Mouse (Mus musculus): ENCODE data around the gene Chd9. TPM values are rescaled to one million over a fixed set of nuclear protein-coding genes. Genes with fewer than 3 reads are reported as not detected.

Chd9 gene
- polyA plus RNA-seq, 1 experiment from 2014 or later: 101 TPM

GRCm38 (mm10) chr8:90938352-90938930 lies 110.3 kb downstream of the Chd9 start:
- no peaks in the 10 kb centered on the region for H3K27me3 ChIP-seq (replicated peaks; ENCODE audit: control insufficient read depth, insufficient read depth, low read length)
- H3K9ac ChIP-seq (ENCODE audit: low read depth, low read length): no peak overlapping the region
- H3K27ac ChIP-seq (ENCODE audit: low read depth, low read length): no peak overlapping the region
- WGBS: 75% methylated on average over 4 of the region's 4 CpGs
- 0 out of 2 replicates have a peak, but pooled peaks cover 2% of the 10 kb centered on the region for H3K36me3 ChIP-seq (ENCODE audit: control insufficient read depth, insufficient read depth, low read length)
- no peak overlapping the region for H3K4me3 ChIP-seq (ENCODE audit: low read length)
- H3K4me1 ChIP-seq (ENCODE audit: control insufficient read depth, insufficient read depth, low read depth, low read length): no peaks in the 10 kb centered on the region
- no peak overlapping the region for H3K4me2 ChIP-seq (ENCODE audit: low read length)
- ATAC-seq: no peak
- no peaks in the 10 kb centered on the region for H3K9me3 ChIP-seq (ENCODE audit: control insufficient read depth, low read length)

- Histone ChIP-seq H3K9ac (ENCODE audit: low read depth, low read length) (no peak overlapping the region), H3K4me2 (ENCODE audit: low read length) (no peak overlapping the region), H3K27me3 (replicated peaks; ENCODE audit: control insufficient read depth, insufficient read depth, low read length) (no peaks in the 10 kb centered on the region), H3K27ac (ENCODE audit: low read depth, low read length) (no peak overlapping the region), H3K4me3 (ENCODE audit: low read length) (no peak overlapping the region), H3K36me3 (ENCODE audit: control insufficient read depth, insufficient read depth, low read length) (0 out of 2 replicates have a peak, but pooled peaks cover 2% of the 10 kb centered on the region), H3K4me1 (ENCODE audit: control insufficient read depth, insufficient read depth, low read depth, low read length) (no peaks in the 10 kb centered on the region), H3K9me3 (ENCODE audit: control insufficient read depth, low read length) (no peaks in the 10 kb centered on the region)
- WGBS: 89% methylated on average over 1 of the region's 1 CpGs
- ATAC-seq: no peak
These were observed 111.7 kb downstream of the Chd9 start for GRCm38 (mm10) chr8:90939867-90940266.

- Histone ChIP-seq H3K4me2 (ENCODE audit: low read length) (no peak overlapping the region), H3K36me3 (ENCODE audit: control insufficient read depth, insufficient read depth, low read length) (no peaks in the 10 kb centered on the region), H3K4me3 (ENCODE audit: low read length) (no peak overlapping the region), H3K27me3 (replicated peaks; ENCODE audit: control insufficient read depth, insufficient read depth, low read length) (no peaks in the 10 kb centered on the region), H3K4me1 (ENCODE audit: control insufficient read depth, insufficient read depth, low read depth, low read length) (no peaks in the 10 kb centered on the region), H3K9ac (ENCODE audit: low read depth, low read length) (no peak overlapping the region), H3K9me3 (ENCODE audit: control insufficient read depth, low read length) (no peaks in the 10 kb centered on the region), H3K27ac (ENCODE audit: low read depth, low read length) (no peak overlapping the region)
- no peak for ATAC-seq
- WGBS: 84% methylated on average over 4 of the region's 4 CpGs
These were observed 115.6 kb downstream of the Chd9 start for GRCm38 (mm10) chr8:90943770-90944169.

- no peaks in the 10 kb centered on the region for H3K9me3 ChIP-seq (ENCODE audit: control insufficient read depth, low read length)
- under 1% methylated on average over 21 of the region's 21 CpGs for WGBS
These were observed 126.9 kb downstream of the Chd9 start for GRCm38 (mm10) chr8:90954802-90955760.

GRCm38 (mm10) chr8:90955761-90956136 lies 127.6 kb downstream of the Chd9 start:
- peak overlapping the region; percentile 69 for H3K4me2 ChIP-seq (ENCODE audit: low read length)

More at GRCm38 (mm10) chr8:90954802-90955760, 126.9 kb downstream of the Chd9 start:
- Histone ChIP-seq H3K27ac (ENCODE audit: low read depth, low read length) (peak overlapping the region; percentile 91), H3K9ac (ENCODE audit: low read depth, low read length) (peak overlapping the region; percentile 62), H3K27me3 (replicated peaks; ENCODE audit: control insufficient read depth, insufficient read depth, low read length) (no peaks in the 10 kb centered on the region), H3K4me2 (ENCODE audit: low read length) (peak overlapping the region; percentile 54), H3K4me1 (ENCODE audit: control insufficient read depth, insufficient read depth, low read depth, low read length) (peaks cover 16% of the 10 kb centered on the region), H3K36me3 (ENCODE audit: control insufficient read depth, insufficient read depth, low read length) (no peaks in the 10 kb centered on the region), H3K4me3 (ENCODE audit: low read length) (peak overlapping the region; percentile 59)
- ATAC-seq: peak; percentile 96

GRCm38 (mm10) chr8:90956390-90956789 lies 128.2 kb downstream of the Chd9 start:
- ATAC-seq: no peak
- Histone ChIP-seq H3K4me2 (ENCODE audit: low read length) (peak overlapping the region; percentile 69), H3K9ac (ENCODE audit: low read depth, low read length) (peak overlapping the region; percentile 60), H3K27ac (ENCODE audit: low read depth, low read length) (no peak overlapping the region), H3K9me3 (ENCODE audit: control insufficient read depth, low read length) (no peaks in the 10 kb centered on the region), H3K27me3 (replicated peaks; ENCODE audit: control insufficient read depth, insufficient read depth, low read length) (no peaks in the 10 kb centered on the region), H3K36me3 (ENCODE audit: control insufficient read depth, insufficient read depth, low read length) (no peaks in the 10 kb centered on the region), H3K4me3 (ENCODE audit: low read length) (peak overlapping the region; percentile 47), H3K4me1 (ENCODE audit: control insufficient read depth, insufficient read depth, low read depth, low read length) (peaks cover 24% of the 10 kb centered on the region)
- WGBS: 26% methylated on average over 9 of the region's 9 CpGs

More at GRCm38 (mm10) chr8:90955761-90956136, 127.6 kb downstream of the Chd9 start:
- Histone ChIP-seq H3K9ac (ENCODE audit: low read depth, low read length) (peak overlapping the region; percentile 62), H3K36me3 (ENCODE audit: control insufficient read depth, insufficient read depth, low read length) (no peaks in the 10 kb centered on the region), H3K4me1 (ENCODE audit: control insufficient read depth, insufficient read depth, low read depth, low read length) (peaks cover 22% of the 10 kb centered on the region), H3K9me3 (ENCODE audit: control insufficient read depth, low read length) (no peaks in the 10 kb centered on the region), H3K27ac (ENCODE audit: low read depth, low read length) (peak overlapping the region; percentile 91), H3K27me3 (replicated peaks; ENCODE audit: control insufficient read depth, insufficient read depth, low read length) (no peaks in the 10 kb centered on the region), H3K4me3 (ENCODE audit: low read length) (peak overlapping the region; percentile 59)
- no peak for ATAC-seq

- no peak overlapping the region for H3K27ac ChIP-seq (ENCODE audit: low read depth, low read length)
- no peaks in the 10 kb centered on the region for H3K36me3 ChIP-seq (ENCODE audit: control insufficient read depth, insufficient read depth, low read length)
- no peak overlapping the region for H3K9ac ChIP-seq (ENCODE audit: low read depth, low read length)
- H3K9me3 ChIP-seq (ENCODE audit: control insufficient read depth, low read length): no peaks in the 10 kb centered on the region
- peaks cover 24% of the 10 kb centered on the region for H3K4me1 ChIP-seq (ENCODE audit: control insufficient read depth, insufficient read depth, low read depth, low read length)
- H3K4me2 ChIP-seq (ENCODE audit: low read length): peak overlapping the region; percentile 69
- no peaks in the 10 kb centered on the region for H3K27me3 ChIP-seq (replicated peaks; ENCODE audit: control insufficient read depth, insufficient read depth, low read length)
- no peak for ATAC-seq
- H3K4me3 ChIP-seq (ENCODE audit: low read length): peak overlapping the region; percentile 47
These were observed 129.6 kb downstream of the Chd9 start for GRCm38 (mm10) chr8:90957711-90958110.

- 89% methylated on average over 4 of the region's 4 CpGs for WGBS
- H3K4me3 ChIP-seq (ENCODE audit: low read length): no peak overlapping the region
- H3K4me1 ChIP-seq (ENCODE audit: control insufficient read depth, insufficient read depth, low read depth, low read length): peaks cover 24% of the 10 kb centered on the region
- H3K9ac ChIP-seq (ENCODE audit: low read depth, low read length): no peak overlapping the region
- H3K27me3 ChIP-seq (replicated peaks; ENCODE audit: control insufficient read depth, insufficient read depth, low read length): no peaks in the 10 kb centered on the region
- no peaks in the 10 kb centered on the region for H3K36me3 ChIP-seq (ENCODE audit: control insufficient read depth, insufficient read depth, low read length)
- H3K4me2 ChIP-seq (ENCODE audit: low read length): peak overlapping the region; percentile 19; the same call in 1 of the 2 replicates
- no peaks in the 10 kb centered on the region for H3K9me3 ChIP-seq (ENCODE audit: control insufficient read depth, low read length)
- H3K27ac ChIP-seq (ENCODE audit: low read depth, low read length): no peak overlapping the region
- ATAC-seq: no peak
These were observed 131.6 kb downstream of the Chd9 start for GRCm38 (mm10) chr8:90959721-90960120.

GRCm38 (mm10) chr8:90961603-90962002 lies 133.5 kb downstream of the Chd9 start:
- no peak overlapping the region for H3K27ac ChIP-seq (ENCODE audit: low read depth, low read length)
- no peaks in the 10 kb centered on the region for H3K36me3 ChIP-seq (ENCODE audit: control insufficient read depth, insufficient read depth, low read length)
- H3K4me2 ChIP-seq (ENCODE audit: low read length): no peak overlapping the region
- no peak overlapping the region for H3K9ac ChIP-seq (ENCODE audit: low read depth, low read length)
- no peaks in the 10 kb centered on the region for H3K27me3 ChIP-seq (replicated peaks; ENCODE audit: control insufficient read depth, insufficient read depth, low read length)
- no peak overlapping the region for H3K4me3 ChIP-seq (ENCODE audit: low read length)
- H3K9me3 ChIP-seq (ENCODE audit: control insufficient read depth, low read length): no peaks in the 10 kb centered on the region
- WGBS: 79% methylated on average over 4 of the region's 4 CpGs
- peaks cover 24% of the 10 kb centered on the region for H3K4me1 ChIP-seq (ENCODE audit: control insufficient read depth, insufficient read depth, low read depth, low read length)
- ATAC-seq: no peak
